Mouse (Mus musculus): ENCODE data around the gene Hoxb1.

- TF ChIP-seq CTCF (IDR thresholded peaks at IDR 0.05; ENCODE audit: borderline replicate concordance, control insufficient read depth, extremely low read depth, insufficient read depth, low read length, poor library complexity): no peak
- no peak for TF ChIP-seq POLR2A (IDR thresholded peaks at IDR 0.05; ENCODE audit: control insufficient read depth, extremely low read depth, insufficient read depth, low read length, poor library complexity)
Measured at GRCm38 (mm10) chr11:96319910-96320309, 45.6 kb upstream of the Hoxb1 start.
